Mouse (Mus musculus) cerebellum, adult 9-11 months (tissue): ENCODE results near the gene 4933415F23Rik.

Experiments used
- DNase-seq: peaks from one replicate; pipeline ENCODE4 v3.0.0; 2022

Gene 4933415F23Rik

DNA sequence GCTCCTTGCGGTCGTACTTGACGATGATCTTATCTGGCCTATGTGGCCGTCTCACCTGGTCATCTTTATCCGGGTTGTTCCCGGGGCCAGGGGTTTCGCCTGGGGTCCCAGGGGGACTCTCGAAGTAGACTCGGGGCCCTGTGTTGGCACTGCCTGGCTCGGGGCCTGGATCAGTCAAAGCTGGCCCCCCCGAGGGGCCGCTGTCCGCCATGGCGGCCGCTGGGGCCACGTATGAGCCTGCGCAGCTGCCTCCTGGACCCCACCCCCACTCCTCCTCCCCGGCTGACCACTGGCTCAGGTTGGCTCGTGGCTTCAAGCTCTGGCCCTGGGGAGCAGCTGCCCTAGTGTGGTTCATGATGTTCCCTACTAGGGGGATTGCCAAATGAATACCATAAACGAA, at the start of gene 4933415F23Rik:
TSS of gene 4933415F23Rik (minus strand) at position 233 of the 400 bp plus-strand sequence.
- peak; percentile 19 for DNase-seq

DNA sequence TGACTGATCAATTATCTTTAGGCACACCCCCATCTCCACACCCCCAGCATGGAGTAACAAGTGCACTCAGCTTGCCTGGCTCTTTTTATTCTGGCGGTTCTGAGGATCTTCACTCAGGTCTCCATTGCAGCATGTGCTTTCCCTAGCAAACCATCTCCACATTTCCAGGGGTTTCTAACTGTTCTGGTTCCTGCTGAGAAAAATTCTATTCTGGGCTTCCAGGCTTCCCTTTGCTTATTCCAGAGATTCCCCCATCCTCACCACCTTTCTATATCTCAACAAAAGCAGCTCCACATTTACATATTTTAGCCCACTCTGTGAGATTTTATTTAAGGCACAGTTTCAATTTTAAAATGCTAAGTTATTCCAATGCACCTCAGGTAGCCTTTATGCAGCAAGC, 49.7 kb upstream of the 4933415F23Rik start:
- no peak for DNase-seq

DNA sequence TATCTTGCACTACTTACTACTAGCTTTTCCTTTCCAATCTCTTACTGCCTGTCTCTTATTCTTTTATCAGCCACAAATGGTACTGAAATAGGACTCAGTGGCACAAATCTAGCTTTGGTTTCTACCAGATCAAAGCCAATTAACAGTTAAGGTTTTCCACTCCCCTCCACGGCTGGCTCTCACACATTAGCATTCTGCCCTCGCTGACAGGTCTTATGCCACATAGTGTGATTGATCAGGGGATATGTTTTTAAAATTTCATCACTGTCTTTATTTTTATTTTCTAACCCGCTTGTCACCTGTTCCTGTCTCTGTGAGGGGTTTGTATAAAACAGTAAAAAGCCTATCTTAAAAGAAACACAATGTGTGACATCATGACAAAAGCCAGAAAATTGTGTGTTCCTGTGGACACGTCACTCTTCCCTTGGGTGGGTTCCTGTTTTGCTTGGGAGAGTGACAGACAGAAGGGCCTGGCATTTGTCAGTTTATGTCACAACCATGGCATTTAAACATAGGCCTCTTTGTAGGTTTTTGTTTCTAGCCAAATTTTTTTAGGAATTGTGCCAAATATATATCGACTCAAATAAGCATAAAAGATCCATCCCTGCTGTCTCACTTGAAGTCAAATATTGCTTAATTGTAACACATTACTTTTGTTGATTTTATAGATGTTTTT, 44.3 kb upstream of the 4933415F23Rik start:
- DNase-seq: no peak

DNA sequence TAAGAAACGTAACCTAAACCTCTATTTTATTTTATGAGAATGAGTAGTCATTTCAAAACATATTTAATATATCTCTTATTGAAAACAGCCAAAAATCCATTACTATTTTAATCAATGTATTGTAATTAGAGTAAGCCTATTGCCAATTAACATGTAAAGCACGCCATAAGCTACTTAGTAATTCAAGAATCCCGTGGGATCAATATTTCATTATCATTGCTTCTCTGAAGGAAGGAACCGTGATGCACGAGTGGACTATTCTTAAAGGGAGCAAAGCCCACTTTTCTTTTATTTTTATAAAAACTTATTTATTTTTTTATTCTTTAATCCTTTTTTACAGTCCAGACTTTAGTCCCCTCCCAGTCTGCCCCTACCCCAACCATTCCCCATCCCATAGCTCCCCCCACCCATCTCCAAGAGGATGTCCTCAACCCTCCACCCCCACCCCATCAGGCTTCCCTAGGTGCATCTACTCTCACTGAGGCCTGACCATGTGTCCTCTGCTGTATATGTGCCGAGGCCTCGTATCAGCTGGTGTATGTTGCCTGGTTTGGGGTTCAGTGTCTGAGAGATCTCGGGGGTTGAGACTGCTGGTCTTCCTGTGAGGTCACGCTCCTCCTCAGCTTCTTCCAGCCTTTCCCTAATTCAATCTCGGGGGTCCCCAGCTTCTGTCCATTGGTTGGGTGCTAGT, 39.2 kb upstream of the 4933415F23Rik start:
- no peak for DNase-seq

DNA sequence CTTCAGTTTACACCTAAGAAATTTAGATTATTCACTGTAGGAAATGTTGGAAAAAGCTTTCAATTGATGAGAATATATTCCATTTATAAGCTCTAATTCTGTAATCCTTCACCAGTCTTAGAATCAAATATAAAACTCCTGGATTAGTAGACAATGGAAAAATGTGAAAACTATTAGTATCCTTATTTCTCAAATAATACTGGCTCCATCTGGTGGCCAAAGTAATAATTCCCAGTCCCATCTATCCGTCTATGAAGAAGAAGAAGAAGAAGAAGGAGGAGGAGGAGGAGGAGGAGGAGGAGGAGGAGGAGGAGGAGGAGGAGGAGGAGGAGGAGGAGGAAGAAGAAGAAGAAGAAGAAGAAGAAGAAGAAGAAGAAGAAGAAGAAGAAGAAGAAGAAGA, 38.5 kb upstream of the 4933415F23Rik start:
- peak; percentile 47 for DNase-seq

DNA sequence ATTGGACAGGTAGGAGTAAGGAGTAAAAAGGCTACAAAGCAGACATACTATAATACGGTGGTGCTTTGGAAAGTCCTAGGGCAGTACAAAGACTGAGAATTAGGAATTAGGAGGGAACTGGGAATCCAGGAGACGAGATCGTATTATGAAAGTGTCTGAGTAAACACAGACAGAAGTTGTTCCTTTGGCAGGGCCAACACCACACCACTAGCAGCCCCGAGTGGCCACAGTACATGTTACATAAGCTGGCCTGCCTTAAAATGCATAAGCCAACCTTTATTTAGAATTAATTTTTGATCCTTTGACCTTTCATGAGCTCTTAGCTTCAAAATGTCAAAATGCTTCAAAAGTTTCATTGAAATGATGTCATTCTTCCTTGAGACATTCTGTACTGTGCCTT, 18.8 kb upstream of the 4933415F23Rik start:
- no peak for DNase-seq

DNA sequence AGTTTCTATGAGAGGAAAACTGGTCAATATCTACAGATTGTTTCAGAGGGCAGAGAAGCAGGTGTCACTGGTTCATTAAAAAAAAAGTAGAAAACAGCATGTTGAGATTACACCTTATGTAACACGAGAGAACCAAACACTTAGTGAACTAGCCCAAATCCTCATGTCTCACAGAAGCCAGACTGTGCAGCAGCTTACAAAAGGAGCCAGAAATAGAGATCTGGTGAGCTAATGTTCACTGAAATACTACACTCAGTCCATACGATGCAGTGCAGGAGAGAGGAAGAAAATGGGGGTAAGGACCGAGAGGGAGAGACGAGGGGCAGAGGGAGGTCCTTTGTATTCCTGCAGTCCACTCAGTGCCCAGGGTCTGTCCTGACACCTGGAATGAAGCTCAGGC, 17.4 kb upstream of the 4933415F23Rik start:
- DNase-seq: no peak

DNA sequence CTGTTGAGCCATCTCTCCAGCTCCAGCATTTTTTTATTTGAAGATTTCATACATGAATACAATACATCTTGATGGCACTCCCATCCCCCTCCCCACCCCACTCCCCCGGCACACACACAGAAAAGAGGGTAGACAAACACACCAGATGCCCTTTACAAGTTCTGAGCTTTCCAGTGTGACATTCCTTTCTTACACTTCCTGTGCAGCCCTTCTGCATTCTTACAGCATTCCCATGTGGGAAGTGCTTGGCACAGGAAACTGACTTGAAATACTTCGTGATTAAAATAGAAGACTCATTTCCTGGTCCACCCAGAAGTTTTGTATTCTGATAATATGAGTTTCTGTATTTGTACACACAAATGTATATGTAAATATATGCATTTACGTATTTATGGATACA, 15.4 kb upstream of the 4933415F23Rik start:
- no peak for DNase-seq

DNA sequence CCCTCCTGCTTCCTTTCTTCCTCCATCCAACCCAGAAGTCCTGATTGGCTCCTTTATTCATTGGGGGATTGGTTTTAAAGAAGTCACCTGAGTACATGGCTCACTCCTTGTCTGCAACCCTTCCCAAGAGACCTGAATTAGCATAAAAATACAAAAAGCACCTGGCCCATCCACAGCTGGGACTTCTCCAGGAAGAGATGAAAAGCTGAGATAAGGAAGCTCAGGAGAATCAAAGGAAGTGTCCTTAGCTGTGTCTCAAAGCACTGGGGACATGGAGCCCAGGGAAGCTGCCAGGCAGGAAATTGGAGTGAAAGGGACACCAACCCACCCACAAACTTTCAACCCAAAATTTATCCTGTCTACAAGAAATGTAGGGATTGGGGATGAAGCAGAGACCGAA, 7.1 kb upstream of the 4933415F23Rik start:
- no peak for DNase-seq

DNA sequence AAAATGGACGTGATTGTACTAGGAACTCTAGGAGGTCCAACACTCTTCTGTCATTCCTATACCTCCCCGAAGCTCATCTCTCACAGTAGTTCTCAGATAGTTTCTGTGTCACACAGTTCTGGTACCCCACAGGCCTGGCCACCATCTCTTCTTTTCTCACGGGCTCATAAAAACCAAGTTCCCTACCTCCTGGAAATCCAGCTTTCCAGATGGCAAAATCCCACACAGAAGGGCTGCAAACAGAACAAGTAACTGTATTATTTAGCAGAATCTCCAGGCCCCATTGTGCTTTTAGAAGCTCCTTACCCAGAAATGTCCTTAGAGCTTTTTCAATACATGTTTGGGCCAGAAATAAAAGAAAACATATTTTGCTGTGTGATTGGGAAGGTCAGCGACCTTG, 828 bp upstream of the 4933415F23Rik start:
- DNase-seq: no peak

DNA sequence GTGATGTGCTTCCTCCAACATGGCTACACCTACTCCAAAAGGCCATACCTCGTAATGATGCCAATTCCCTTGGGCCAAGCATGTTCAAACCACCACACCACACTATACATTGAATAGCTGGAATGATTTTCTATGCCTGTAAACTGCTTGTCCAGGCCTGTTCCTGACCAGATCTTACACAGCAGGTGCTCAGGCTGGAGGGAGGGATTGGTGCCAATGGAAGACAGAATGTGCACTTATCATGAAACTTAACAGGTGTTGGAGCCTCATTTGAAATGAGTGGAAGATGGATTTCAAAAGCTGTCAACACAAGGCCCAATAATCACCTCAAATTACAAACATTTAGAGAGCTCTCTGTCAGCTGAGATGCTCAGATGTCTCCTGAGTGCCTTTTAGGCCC, 2.3 kb downstream of the 4933415F23Rik start:
- DNase-seq: peak; percentile 76

DNA sequence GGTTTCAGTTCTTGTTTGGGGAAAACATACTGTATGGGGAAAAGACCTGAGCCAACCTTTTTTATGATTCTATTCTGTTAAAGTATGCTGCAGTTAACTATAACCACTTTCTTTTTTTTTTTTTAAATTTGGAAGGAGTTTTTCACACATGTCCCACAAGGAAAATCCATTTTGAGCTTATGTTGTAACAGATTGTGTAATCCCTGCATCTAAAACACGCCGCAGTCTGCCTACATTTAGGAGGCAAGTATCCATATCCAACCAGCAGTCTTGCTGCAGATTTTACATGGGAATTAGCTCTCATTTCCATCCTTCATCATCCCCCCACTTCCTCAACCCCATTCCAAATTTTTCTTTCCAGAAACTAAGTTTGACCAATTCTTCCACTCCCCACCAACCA, 3.6 kb downstream of the 4933415F23Rik start:
- no peak for DNase-seq

DNA sequence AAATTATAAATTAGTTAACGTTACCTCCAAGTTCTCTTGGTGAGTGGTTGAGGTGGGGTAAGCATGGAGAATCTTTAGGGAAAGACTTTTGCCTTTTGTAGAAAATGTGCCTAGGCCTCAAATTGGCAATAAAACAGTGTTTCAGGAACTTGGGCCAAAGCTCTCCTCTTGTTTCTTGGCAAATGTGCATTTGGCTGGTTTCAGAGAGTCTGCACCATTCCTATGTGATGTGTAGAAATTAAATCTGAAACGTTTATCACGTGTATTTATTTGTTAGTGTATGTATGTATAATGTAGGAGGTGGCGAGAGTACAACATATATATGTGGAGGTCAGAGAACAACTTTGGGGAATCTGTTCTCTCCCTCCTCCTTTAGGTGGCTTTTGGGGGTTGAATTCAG, 4.1 kb downstream of the 4933415F23Rik start:
- peak; percentile 69 for DNase-seq

DNA sequence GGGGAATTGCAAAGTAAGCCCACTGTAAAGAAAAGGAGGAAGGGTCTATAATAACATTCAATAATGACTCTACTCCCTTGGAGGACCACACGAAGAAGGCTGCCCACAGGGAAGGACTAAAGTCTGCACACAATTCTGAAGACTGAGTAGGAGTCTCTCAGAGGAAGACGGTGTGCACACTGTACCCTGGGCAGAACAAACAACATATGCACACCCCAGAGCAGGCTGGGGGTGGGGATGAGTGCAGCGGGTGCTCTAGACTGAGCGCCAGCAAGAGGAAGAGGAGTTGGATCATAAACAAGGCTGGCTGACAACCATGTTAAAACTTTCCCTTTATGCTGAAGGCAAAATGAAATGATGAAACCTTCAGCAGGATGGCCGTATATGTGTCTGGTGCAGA, 34.3 kb downstream of the 4933415F23Rik start:
- DNase-seq: peak; percentile 9

DNA sequence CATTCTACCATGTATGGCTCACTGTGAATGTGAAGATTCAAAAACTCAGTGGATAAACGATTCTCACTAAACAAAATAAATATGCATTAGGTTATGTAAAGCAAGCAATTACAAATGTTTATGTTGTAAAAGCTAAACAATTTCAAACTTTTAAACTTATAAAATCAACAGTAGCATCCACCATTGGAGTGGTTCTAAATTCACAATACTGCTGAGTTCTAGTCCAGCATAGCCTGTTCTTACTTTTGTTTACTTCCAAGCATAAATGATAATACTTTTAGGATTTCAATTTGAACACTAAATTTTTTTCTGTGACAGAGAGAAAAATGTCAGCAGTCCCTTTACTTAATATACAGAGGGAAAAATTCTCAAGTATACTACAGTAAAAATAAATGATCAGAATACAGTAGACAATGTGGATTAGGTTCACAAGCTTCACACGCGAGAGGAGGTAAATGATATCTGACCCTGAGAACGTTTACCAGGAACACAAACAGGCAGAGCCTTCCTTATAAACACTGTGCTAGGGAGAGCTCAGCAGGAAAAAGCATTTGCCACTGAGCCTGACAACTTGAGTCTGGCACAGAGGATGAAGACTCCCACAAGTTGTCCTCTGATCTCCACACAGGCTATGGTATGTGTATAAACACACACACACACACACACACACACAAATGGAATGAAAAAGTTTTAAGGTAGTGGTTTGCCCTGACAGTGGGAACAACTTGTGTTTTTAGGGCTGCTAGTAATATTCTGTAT, 37.2 kb downstream of the 4933415F23Rik start:
- DNase-seq: no peak

DNA sequence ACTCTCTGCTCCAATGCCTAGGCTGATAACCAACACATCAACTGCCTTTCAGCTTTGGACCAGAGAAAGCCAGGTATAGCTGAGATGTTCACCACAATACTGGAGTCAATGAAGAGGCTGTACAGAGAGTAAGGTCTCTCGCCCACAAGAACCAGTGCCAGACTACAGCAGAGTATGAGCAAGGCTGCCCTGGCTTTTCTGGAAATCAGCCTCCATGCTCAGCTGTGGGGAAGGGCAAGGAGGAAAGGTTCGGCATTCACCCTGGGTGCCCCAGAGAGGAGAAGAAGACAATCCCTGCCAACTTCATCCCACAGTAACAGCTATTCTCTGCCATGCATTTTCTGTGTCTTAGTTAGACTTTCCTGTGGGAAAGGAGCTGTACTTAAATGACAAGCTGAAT, 38.1 kb downstream of the 4933415F23Rik start:
- DNase-seq: peak; percentile 15

DNA sequence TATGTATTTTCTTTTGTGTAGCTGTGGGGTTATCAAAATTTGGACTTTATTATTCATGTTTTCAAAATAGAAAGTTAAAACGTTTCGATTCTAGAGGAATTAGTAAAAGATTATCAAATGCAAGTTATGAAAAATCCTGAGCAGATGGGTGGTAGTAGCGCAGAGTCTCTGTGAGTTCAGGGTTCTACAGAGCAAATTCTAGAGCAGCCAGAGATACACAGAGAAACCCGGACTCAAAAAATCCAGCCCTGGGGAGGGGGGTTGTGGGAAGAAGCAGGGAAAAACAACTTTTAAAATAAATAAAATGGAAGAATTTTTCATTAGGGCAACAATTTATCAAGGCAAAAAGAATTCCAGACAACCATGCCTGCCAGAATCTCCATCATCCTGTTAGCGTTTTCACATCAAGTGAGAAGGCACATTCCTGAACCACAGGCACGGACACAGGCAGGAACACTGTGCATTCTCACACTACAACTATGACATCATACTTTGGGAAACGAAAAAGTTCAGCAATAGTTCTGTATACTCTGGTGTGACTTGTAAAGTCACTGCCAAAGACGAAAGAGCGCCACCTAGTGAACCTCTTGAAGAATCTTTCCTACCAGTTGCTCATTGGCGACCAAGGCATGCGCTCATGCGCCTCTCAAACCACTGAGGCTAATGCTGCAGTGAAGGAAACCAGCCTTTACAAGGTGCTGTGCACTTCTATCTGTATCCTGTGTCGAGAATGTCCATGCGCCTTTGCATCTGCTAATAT, 40.3 kb downstream of the 4933415F23Rik start:
- DNase-seq: peak; percentile 65

DNA sequence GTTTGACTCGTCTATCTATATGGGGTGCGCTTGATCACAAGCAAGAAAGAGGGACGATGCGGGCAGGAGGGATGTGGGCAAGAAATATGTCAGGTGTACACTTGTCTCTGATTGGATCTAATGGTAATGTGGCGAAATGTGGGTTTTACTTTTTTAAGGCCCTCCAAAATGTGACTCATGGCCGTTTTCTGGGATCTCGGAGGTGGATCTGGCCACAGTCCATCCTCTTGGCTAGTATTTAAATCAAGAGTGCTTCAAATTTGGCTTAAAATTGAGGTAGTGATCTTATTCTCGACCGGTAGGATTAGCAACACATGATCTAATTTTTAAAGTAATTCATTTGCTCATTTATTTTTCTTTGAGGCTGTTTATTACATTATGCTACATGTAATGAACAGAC, 42.0 kb downstream of the 4933415F23Rik start:
- peak; percentile 17 for DNase-seq
